23 mouse cellular contexts compared by ENCODE assay signal in genomic region chr5:36822907-36823306, GRCm38 (mm10). TPM values are rescaled to one million over a fixed set of nuclear protein-coding genes. Genes with fewer than 3 reads are reported as not detected.
DNase-seq lines count a peak whose midpoint lies in the region; ATAC-seq lines count a peak whose summit lies in the region.
"Had no signal": no experiment of that assay in that cellular context is flagged by ENCODE, and none has a peak within 500 bp of the region (broad histone marks: within the 10 kb centered on the region; RNA-seq: fewer than 3 reads in every experiment).

No protein-coding gene starts in this region.

- H3K36me3 ChIP-seq in limb, embryonic 12.5 days = peaks cover 7% of the 10 kb centered on the region; the same call in 1 of the 2 replicates
- 0 out of 2 replicates have a peak, but pooled peaks cover 4% of the 10 kb centered on the region for H3K36me3 ChIP-seq in limb, embryonic 10.5 days
- H3K36me3 ChIP-seq in limb, embryonic 13.5 days = peaks cover 6% of the 10 kb centered on the region
- H3K36me3 ChIP-seq: forebrain, embryonic 15.5 days had no signal

- no peaks in the 10 kb centered on the region for H3K9me3 ChIP-seq in limb, embryonic 12.5 days
- H3K9me3 ChIP-seq in limb, embryonic 10.5 days (replicated peaks) = no peaks in the 10 kb centered on the region
- H3K9me3 ChIP-seq in limb, embryonic 13.5 days = no peaks in the 10 kb centered on the region
- H3K9me3 ChIP-seq: embryonic facial prominence, embryonic 13.5 days; forebrain, embryonic 13.5 days; forebrain, embryonic 15.5 days; G1E had no signal

- H3K4me2 ChIP-seq in limb, embryonic 12.5 days = no peak overlapping the region
- H3K4me2 ChIP-seq in limb, embryonic 13.5 days (replicated peaks) = no peak overlapping the region
- H3K4me2 ChIP-seq: embryonic facial prominence, embryonic 13.5 days; forebrain, embryonic 13.5 days; forebrain, embryonic 15.5 days had no signal

- H3K4me1 ChIP-seq in limb, embryonic 12.5 days (replicated peaks) = no peaks in the 10 kb centered on the region
- no peaks in the 10 kb centered on the region for H3K4me1 ChIP-seq in limb, embryonic 10.5 days
- no peaks in the 10 kb centered on the region for H3K4me1 ChIP-seq in limb, embryonic 13.5 days
- H3K4me1 ChIP-seq: embryonic facial prominence, embryonic 13.5 days; forebrain, embryonic 13.5 days; forebrain, embryonic 15.5 days had no signal

- peak; percentile 40; the same call in 1 of the 2 replicates for ATAC-seq in limb, embryonic 12.5 days (ENCODE audit: insufficient number of reproducible peaks, insufficient read depth, low FRiP score, low TSS enrichment, low read depth)
- peak; percentile 63 for ATAC-seq in limb, embryonic 13.5 days (ENCODE audit: low FRiP score, low read depth)
- ATAC-seq: activated CD4-positive, CD25-positive, alpha-beta regulatory T cell, adult 4 months; CD4-positive, CD25-positive, alpha-beta regulatory T cell, adult 4 months; forebrain, embryonic 13.5 days; forebrain, embryonic 15.5 days; forebrain, postnatal 0 days; Patski had no signal

- no peak overlapping the region for H3K9ac ChIP-seq in limb, embryonic 12.5 days (replicated peaks)
- no peak overlapping the region for H3K9ac ChIP-seq in limb, embryonic 13.5 days
- H3K9ac ChIP-seq: embryonic facial prominence, embryonic 13.5 days; forebrain, embryonic 13.5 days; forebrain, embryonic 15.5 days; forebrain, postnatal 0 days had no signal

- H3K4me3 ChIP-seq in limb, embryonic 12.5 days (replicated peaks) = no peak overlapping the region
- no peak overlapping the region for H3K4me3 ChIP-seq in limb, embryonic 10.5 days
- no peak overlapping the region for H3K4me3 ChIP-seq in limb, embryonic 13.5 days
- H3K4me3 ChIP-seq: embryonic facial prominence, embryonic 13.5 days; forebrain, embryonic 13.5 days; forebrain, embryonic 15.5 days had no signal

- no peaks in the 10 kb centered on the region for H3K27me3 ChIP-seq in limb, embryonic 12.5 days
- H3K27me3 ChIP-seq in limb, embryonic 10.5 days (ENCODE audit: low read depth, poor library complexity, severe bottlenecking) = no peaks in the 10 kb centered on the region
- H3K27me3 ChIP-seq in limb, embryonic 13.5 days = no peaks in the 10 kb centered on the region
- H3K27me3 ChIP-seq: CH12.LX; embryonic facial prominence, embryonic 13.5 days; forebrain, embryonic 13.5 days; forebrain, embryonic 15.5 days; Patski had no signal

- 88% methylated on average over 4 of the region's 4 CpGs for WGBS in limb, embryonic 12.5 days
- WGBS in limb, embryonic 10.5 days = 88% methylated on average over 4 of the region's 4 CpGs
- WGBS in limb, embryonic 13.5 days = 72% methylated on average over 4 of the region's 4 CpGs

- no peak for DNase-seq in limb, embryonic 10.5 days (ENCODE audit: low spot score)
- no peak for DNase-seq in natural killer cell, adult 2 months (ENCODE audit: low spot score in 2 of 2)
- no peak for DNase-seq in right cerebral cortex, adult 18-20 months
- DNase-seq: adrenal gland, adult 8-10 months; adrenal gland, postnatal 14 days; adrenal gland, postnatal 36 days; B cell, adult 2 months; cerebellum, adult 11-12 months; cerebellum, adult 2 months; cerebellum, adult 9-10 months; cerebellum, postnatal 10 days; cerebellum, postnatal 25 days; forebrain, postnatal 0 days had no signal

- no peak overlapping the region for H3K27ac ChIP-seq in limb, embryonic 12.5 days
- no peak overlapping the region for H3K27ac ChIP-seq in limb, embryonic 10.5 days
- no peak overlapping the region for H3K27ac ChIP-seq in limb, embryonic 13.5 days
- H3K27ac ChIP-seq: embryonic facial prominence, embryonic 13.5 days; forebrain, embryonic 13.5 days; forebrain, embryonic 15.5 days had no signal

RNA-seq across cellular contexts. Expression of gene Man2b2, which starts 7.5 kb away (rescaled TPM):
- 6.9 and 7.8 TPM in 2 replicates for polyA plus RNA-seq in limb, embryonic 12.5 days (2016; fragmentation: Nextera tagmentation; extraction: Ambion mirVana)
- polyA plus RNA-seq in limb, embryonic 10.5 days (2016; fragmentation: Nextera tagmentation; extraction: Ambion mirVana) = 6.2 and 7.6 TPM in 2 replicates
- polyA plus RNA-seq in limb, embryonic 13.5 days (2015; fragmentation: Nextera tagmentation; extraction: Ambion mirVana) = 9.4 and 11.0 TPM in 2 replicates

RNA-seq across cellular contexts. Expression of gene Mrfap1, which starts 26.3 kb away (rescaled TPM):
- polyA plus RNA-seq in limb, embryonic 12.5 days (2016; fragmentation: Nextera tagmentation; extraction: Ambion mirVana) = 685 and 692 TPM in 2 replicates
- 517 and 533 TPM in 2 replicates for polyA plus RNA-seq in limb, embryonic 10.5 days (2016; fragmentation: Nextera tagmentation; extraction: Ambion mirVana)
- 546 and 583 TPM in 2 replicates for polyA plus RNA-seq in limb, embryonic 13.5 days (2015; fragmentation: Nextera tagmentation; extraction: Ambion mirVana)

RNA-seq across cellular contexts. Expression of gene Ppp2r2c, which starts 45.4 kb away (rescaled TPM):
- polyA plus RNA-seq in limb, embryonic 12.5 days (2016; fragmentation: Nextera tagmentation; extraction: Ambion mirVana) = 0.17 and 0.31 TPM in 2 replicates
- 0.23 and 1.0 TPM in 2 replicates for polyA plus RNA-seq in limb, embryonic 10.5 days (2016; fragmentation: Nextera tagmentation; extraction: Ambion mirVana)
- 0.10 and 0.15 TPM in 2 replicates for polyA plus RNA-seq in limb, embryonic 13.5 days (2015; fragmentation: Nextera tagmentation; extraction: Ambion mirVana)
- polyA plus RNA-seq: activated CD4-positive, CD25-positive, alpha-beta regulatory T cell, adult 4 months; CD4-positive, CD25-positive, alpha-beta regulatory T cell, adult 4 months; G1E had no signal
